Mouse (Mus musculus) liver, embryonic 13.5 days (tissue): ENCODE data around the gene Atxn7l3. TPM values are rescaled to one million over a fixed set of nuclear protein-coding genes. Genes with fewer than 3 reads are reported as not detected.

Source experiments
- polyA plus RNA-seq: library from polyadenylated mRNA; unstranded; fragments of >200 nt; fragmentation: Nextera tagmentation; extraction: Ambion mirVana; gene quantifications from 2 replicates; pipeline ENCODE4 v1.2.1, GENCODE M21; 2015

Gene Atxn7l3
- polyA plus RNA-seq, 1 experiment from 2014 or later: 4.9 TPM

Other genes with a start within 250 kb of the Atxn7l3 start
- gene Mpp2, start 208.1 kb downstream of the Atxn7l3 start, polyA plus RNA-seq: 10.2 and 13.3 TPM in 2 replicates
- not detected in 2 replicates for gene Ppy, start 195.3 kb downstream of the Atxn7l3 start, polyA plus RNA-seq
- gene Pyy, start 188.8 kb downstream of the Atxn7l3 start, polyA plus RNA-seq: not detected in 2 replicates
- 8.7 and 11.2 TPM in 2 replicates for gene Nags, start 151.1 kb downstream of the Atxn7l3 start, polyA plus RNA-seq
- gene Tmem101, start 140.2 kb downstream of the Atxn7l3 start, polyA plus RNA-seq: 12.8 and 14.3 TPM in 2 replicates
- gene Lsm12, start 111.3 kb downstream of the Atxn7l3 start, polyA plus RNA-seq: 92.6 and 95.3 TPM in 2 replicates
- 14.0 and 14.4 TPM in 2 replicates for gene G6pc3, start 107.0 kb downstream of the Atxn7l3 start, polyA plus RNA-seq
- gene Hdac5, start 66.5 kb downstream of the Atxn7l3 start, polyA plus RNA-seq: 12.8 and 12.9 TPM in 2 replicates
- gene BC030867, start 47.7 kb downstream of the Atxn7l3 start, polyA plus RNA-seq: 14.6 and 16.4 TPM in 2 replicates
- 0.06 and 0.08 TPM in 2 replicates for gene Asb16, start 27.9 kb downstream of the Atxn7l3 start, polyA plus RNA-seq
- 22.8 and 24.9 TPM in 2 replicates for gene Tmub2, start 11.7 kb downstream of the Atxn7l3 start, polyA plus RNA-seq
- 70.0 and 81.5 TPM in 2 replicates for gene Ubtf, start 23.1 kb upstream of the Atxn7l3 start, polyA plus RNA-seq
- 734 and 914 TPM in 2 replicates for gene Slc4a1, start 69.6 kb upstream of the Atxn7l3 start, polyA plus RNA-seq
- 1.5 and 1.7 TPM in 2 replicates for gene Rundc3a, start 96.8 kb upstream of the Atxn7l3 start, polyA plus RNA-seq
- 388 and 390 TPM in 2 replicates for gene Slc25a39, start 111.3 kb upstream of the Atxn7l3 start, polyA plus RNA-seq
- 59.5 and 63.3 TPM in 2 replicates for gene Grn, start 133.7 kb upstream of the Atxn7l3 start, polyA plus RNA-seq
- gene Fam171a2, start 151.1 kb upstream of the Atxn7l3 start, polyA plus RNA-seq: 0.25 and 0.41 TPM in 2 replicates
- gene Itga2b, start 173.5 kb upstream of the Atxn7l3 start, polyA plus RNA-seq: 41.8 and 45.1 TPM in 2 replicates